Mouse (Mus musculus): ENCODE measurements around the gene Pcare. TPM values are rescaled to one million over a fixed set of nuclear protein-coding genes. Genes with fewer than 3 reads are reported as not detected.

The Pcare gene
- total and polyA plus RNA-seq, 3 experiments = not detected

- Histone ChIP-seq H3K36me3 (replicated peaks in 1 of 2; ENCODE audit: control insufficient read depth in 1 of 2, insufficient read depth in 1 of 2, low read length in 1 of 2) (peaks cover 0 to 81% of the 10 kb centered on the region in 2 experiments), H3K4me3 (replicated peaks in 1 of 3; ENCODE audit: low read depth in 2 of 3, low read length in 2 of 3, poor library complexity in 1 of 3) (no peak overlapping the region), H3K27ac (ENCODE audit: insufficient read depth, low read depth) (no peak overlapping the region), H3K4me2 (ENCODE audit: insufficient read depth, low read depth, poor library complexity, severe bottlenecking) (no peak overlapping the region), H3K27me3 (replicated peaks) (no peaks in the 10 kb centered on the region), H3K9me3 (replicated peaks; ENCODE audit: low read length) (no peaks in the 10 kb centered on the region), H3K79me2 (replicated peaks; ENCODE audit: control insufficient read depth, extremely low read depth, insufficient read depth, poor library complexity, severe bottlenecking) (no peaks in the 10 kb centered on the region), H3K4me1 (ENCODE audit: control insufficient read depth in 1 of 2, insufficient read depth in 2 of 2) (peaks cover 3 to 14% of the 10 kb centered on the region in 2 experiments), H3K9ac (ENCODE audit: insufficient read depth, low read depth) (no peak overlapping the region)
- in situ Hi-C loops (cut with MboI; ENCODE audit: low pct_ligation_motif_present, low pct_unique_long_range_greater_than_20kb, low sequenced_read_pairs) (no loop called here), dilution Hi-C loops (cut with MboI; ENCODE audit: extremely low pct_ligation_motif_present, extremely low pct_unique_long_range_greater_than_20kb, low sequenced_read_pairs) (no loop called here)
- TF ChIP-seq JUND (conservative IDR thresholded peaks at IDR 0.05; ENCODE audit: low read depth, low read length) (no peak), TCF12 (IDR thresholded peaks at IDR 0.05; ENCODE audit: low read depth, low read length) (no peak), MAZ (IDR thresholded peaks at IDR 0.05; ENCODE audit: low read depth, low read length) (no peak), SIN3A (IDR thresholded peaks at IDR 0.05; ENCODE audit: low read length) (no peak), BHLHE40 (IDR thresholded peaks at IDR 0.05; ENCODE audit: low read depth, low read length) (no peak), POLR2AphosphoS2 (IDR thresholded peaks at IDR 0.05; ENCODE audit: low read depth, low read length) (no peak), GABPA (IDR thresholded peaks at IDR 0.05; ENCODE audit: insufficient replicate concordance, low read depth, low read length) (no peak), MXI1 (IDR thresholded peaks at IDR 0.05; ENCODE audit: low read depth, low read length) (no peak), JUN (IDR thresholded peaks at IDR 0.05; ENCODE audit: insufficient read depth, low read depth, low read length) (no peak), ZC3H11A (IDR thresholded peaks at IDR 0.05; ENCODE audit: low read depth, low read length) (no peak), MAFK (IDR thresholded peaks at IDR 0.05; ENCODE audit: insufficient replicate concordance, low read length) (no peak), IRF4 (IDR thresholded peaks at IDR 0.05; ENCODE audit: low read depth, low read length) (no peak), EP300 (IDR thresholded peaks at IDR 0.05; ENCODE audit: low read length) (no peak), USF2 (conservative IDR thresholded peaks at IDR 0.05; ENCODE audit: low read depth, low read length) (no peak), CHD2 (IDR thresholded peaks at IDR 0.05; ENCODE audit: low read length) (no peak), MYC (IDR thresholded peaks at IDR 0.05; ENCODE audit: low read depth, low read length) (no peak), HCFC1 (IDR thresholded peaks at IDR 0.05; ENCODE audit: low read depth, low read length) (no peak), POLR2A (IDR thresholded peaks at IDR 0.05; ENCODE audit: low read depth, low read length) (no peak)
- DNase-seq (ENCODE audit: extremely low read depth) = no peak
These were observed 54.6 kb downstream of the Pcare start for GRCm38 (mm10) chr17:71697896-71698618.

DNA sequence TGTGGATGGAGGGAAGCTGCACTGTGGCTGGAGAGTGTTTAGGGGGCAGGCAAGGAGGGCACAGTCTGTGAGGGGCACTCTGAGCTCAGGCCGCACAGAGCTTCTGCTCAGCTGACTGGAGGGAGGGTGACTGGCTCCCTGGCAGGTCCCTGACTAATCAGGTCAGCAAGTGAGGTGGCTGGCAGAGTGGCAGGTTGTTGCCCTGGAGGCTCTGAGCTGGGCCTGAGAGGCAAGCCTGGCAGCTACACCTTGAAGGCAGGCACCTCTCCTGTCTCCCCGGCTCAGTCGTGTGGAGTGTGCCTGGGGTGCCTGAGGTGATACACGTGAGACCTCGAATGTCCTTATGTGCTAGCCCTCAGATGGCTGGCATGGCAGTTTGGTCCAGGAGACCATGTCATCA lies 56.3 kb downstream of the Pcare start:
- Histone ChIP-seq H3K36me3 (replicated peaks in 1 of 2; ENCODE audit: control insufficient read depth in 1 of 2, insufficient read depth in 1 of 2, low read length in 1 of 2) (peaks cover 0 to 75% of the 10 kb centered on the region in 2 experiments), H3K9ac (ENCODE audit: insufficient read depth, low read depth) (no peak overlapping the region), H3K4me3 (replicated peaks in 1 of 3; ENCODE audit: low read depth in 2 of 3, low read length in 2 of 3, poor library complexity in 1 of 3) (no peak overlapping the region), H3K4me2 (ENCODE audit: insufficient read depth, low read depth, poor library complexity, severe bottlenecking) (no peak overlapping the region), H3K27ac (ENCODE audit: insufficient read depth, low read depth) (no peak overlapping the region), H3K79me2 (replicated peaks; ENCODE audit: control insufficient read depth, extremely low read depth, insufficient read depth, poor library complexity, severe bottlenecking) (no peaks in the 10 kb centered on the region), H3K4me1 (ENCODE audit: control insufficient read depth in 1 of 2, insufficient read depth in 2 of 2) (peaks cover 6 to 31% of the 10 kb centered on the region in 2 experiments), H3K27me3 (replicated peaks) (no peaks in the 10 kb centered on the region), H3K9me3 (replicated peaks; ENCODE audit: low read length) (no peaks in the 10 kb centered on the region)
- DNase-seq (ENCODE audit: extremely low read depth) = no peak
- TF ChIP-seq POLR2AphosphoS2 (IDR thresholded peaks at IDR 0.05; ENCODE audit: low read depth, low read length) (no peak), CTCF (conservative IDR thresholded peaks at IDR 0.05 in 1 of 2, IDR thresholded peaks at IDR 0.05 in 1 of 2; ENCODE audit: low read depth in 2 of 2, low read length in 2 of 2) (no peak), KAT2A (IDR thresholded peaks at IDR 0.05; ENCODE audit: insufficient replicate concordance, low read length) (no peak), ETS1 (conservative IDR thresholded peaks at IDR 0.05; ENCODE audit: low read depth, low read length) (no peak), NRF1 (IDR thresholded peaks at IDR 0.05; ENCODE audit: low read depth, low read length) (no peak), SIN3A (IDR thresholded peaks at IDR 0.05; ENCODE audit: low read length) (no peak), RCOR1 (conservative IDR thresholded peaks at IDR 0.05; ENCODE audit: low read depth, low read length) (no peak), ZNF384 (IDR thresholded peaks at IDR 0.05; ENCODE audit: low read depth, low read length) (no peak), POLR2A (IDR thresholded peaks at IDR 0.05; ENCODE audit: low read depth, low read length) (no peak), PAX5 (IDR thresholded peaks at IDR 0.05; ENCODE audit: low read length) (no peak), ELF1 (IDR thresholded peaks at IDR 0.05; ENCODE audit: low read depth, low read length) (no peak), UBTF (IDR thresholded peaks at IDR 0.05; ENCODE audit: low read depth, low read length) (no peak), MYC (IDR thresholded peaks at IDR 0.05; ENCODE audit: low read depth, low read length) (no peak), ZKSCAN1 (IDR thresholded peaks at IDR 0.05; ENCODE audit: borderline replicate concordance, low read depth, low read length) (no peak), CHD1 (IDR thresholded peaks at IDR 0.05; ENCODE audit: low read depth, low read length) (no peak), HCFC1 (IDR thresholded peaks at IDR 0.05; ENCODE audit: low read depth, low read length) (no peak), SMC3 (IDR thresholded peaks at IDR 0.05; ENCODE audit: low read depth, low read length) (no peak), NELFE (IDR thresholded peaks at IDR 0.05; ENCODE audit: low read depth, low read length) (no peak), BHLHE40 (IDR thresholded peaks at IDR 0.05; ENCODE audit: low read depth, low read length) (no peak)
- dilution Hi-C loops (cut with MboI; ENCODE audit: extremely low pct_ligation_motif_present, extremely low pct_unique_long_range_greater_than_20kb, low sequenced_read_pairs) = no loop called here
- in situ Hi-C loops (cut with MboI; ENCODE audit: low pct_ligation_motif_present, low pct_unique_long_range_greater_than_20kb, low sequenced_read_pairs) = no loop called here

Data from CH12.LX (cell line).